Mouse (Mus musculus) lung, adult 18-20 months (tissue): Measurements from ENCODE around the gene Nek8.

Experiments
- DNase-seq, 2 experiments: peaks; one replicate each; pipeline ENCODE4 v3.0.0; 2022; ENCODE audit warnings: mixed read lengths in 2 of 2

Gene Nek8

GRCm38 (mm10) chr11:78166161-78166560 lies 10.3 kb downstream of the Nek8 start:
- DNase-seq: no peak

- peak; percentile 80 to 88 for DNase-seq
These were observed 10.7 kb downstream of the Nek8 start for GRCm38 (mm10) chr11:78165761-78166109.

GRCm38 (mm10) chr11:78164924-78165760 lies 11.3 kb downstream of the Nek8 start, which contains the start of gene Traf4:
Gene Traf4 (minus strand): TSS chr11:78165589.
- DNase-seq: peak; percentile 82 to 84

- no peak for DNase-seq
These were observed 11.9 kb downstream of the Nek8 start for GRCm38 (mm10) chr11:78164604-78164923.

GRCm38 (mm10) chr11:78163681-78164603 lies 12.5 kb downstream of the Nek8 start:
- DNase-seq: peak; percentile 51 to 52

GRCm38 (mm10) chr11:78163045-78163444 lies 13.4 kb downstream of the Nek8 start:
- DNase-seq: no peak

- DNase-seq: peak in 1 of 2 experiments; percentile 52
These were observed 14.0 kb downstream of the Nek8 start for GRCm38 (mm10) chr11:78162504-78162903.

- DNase-seq: no peak
These were observed 14.5 kb downstream of the Nek8 start for GRCm38 (mm10) chr11:78161968-78162367.

- DNase-seq: no peak
These were observed 15.3 kb downstream of the Nek8 start for GRCm38 (mm10) chr11:78161169-78161568.

- DNase-seq: no peak
These were observed 15.8 kb downstream of the Nek8 start for GRCm38 (mm10) chr11:78160675-78161074.

- no peak for DNase-seq
These were observed 16.3 kb downstream of the Nek8 start for GRCm38 (mm10) chr11:78160171-78160570.

GRCm38 (mm10) chr11:78159557-78159956 lies 16.9 kb downstream of the Nek8 start:
- DNase-seq: no peak

- DNase-seq: peak; percentile 77 to 86
These were observed 17.4 kb downstream of the Nek8 start for GRCm38 (mm10) chr11:78159096-78159495.

GRCm38 (mm10) chr11:78156156-78156699 lies 20.2 kb downstream of the Nek8 start:
- DNase-seq: no peak

- DNase-seq: no peak
These were observed 20.8 kb downstream of the Nek8 start for GRCm38 (mm10) chr11:78155674-78156073.

GRCm38 (mm10) chr11:78153778-78154177 lies 22.7 kb downstream of the Nek8 start:
- no peak for DNase-seq

GRCm38 (mm10) chr11:78152299-78153231 lies 23.9 kb downstream of the Nek8 start:
- peak; percentile 65 to 75 for DNase-seq

- DNase-seq: no peak
These were observed 25.3 kb downstream of the Nek8 start for GRCm38 (mm10) chr11:78151161-78151560.

GRCm38 (mm10) chr11:78146707-78147543 lies 29.6 kb downstream of the Nek8 start:
- DNase-seq: peak in 1 of 2 experiments; percentile 25

- DNase-seq: no peak
These were observed 30.3 kb downstream of the Nek8 start for GRCm38 (mm10) chr11:78146168-78146567.

GRCm38 (mm10) chr11:78143520-78143919 lies 33.0 kb downstream of the Nek8 start:
- no peak for DNase-seq
